10 mouse cellular contexts compared by ENCODE assay signal in the genomic region with DNA sequence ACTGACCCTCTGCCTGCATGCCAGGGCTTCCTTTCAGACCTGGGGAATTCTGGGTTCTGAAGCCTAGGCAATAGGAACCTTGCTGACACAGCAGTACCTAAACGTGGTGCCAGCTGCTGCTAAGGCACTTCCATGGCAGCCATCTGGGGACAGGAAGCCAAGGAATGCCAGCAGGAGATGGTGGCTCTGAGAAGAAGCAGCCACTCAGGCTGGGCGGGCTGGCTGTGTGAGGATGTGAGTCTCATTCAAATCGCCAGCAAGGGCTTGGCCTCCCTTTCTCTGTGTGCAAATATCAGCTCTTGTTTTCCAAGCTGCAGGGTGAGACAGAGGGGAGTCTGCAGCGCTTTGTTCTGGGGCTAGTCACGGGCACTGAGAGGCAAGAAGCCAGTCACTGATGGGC.
DNase-seq lines count a peak whose midpoint lies in the region; TF ChIP-seq lines count a peak whose summit lies in the region.
"Had no signal": no experiment of that assay in that cellular context is flagged by ENCODE, and none has a peak within 500 bp of the region (broad histone marks: within the 10 kb centered on the region; RNA-seq: fewer than 3 reads in every experiment).

No protein-coding gene starts in this region.

- H3K27me3 ChIP-seq in cerebellum, adult 2 months (ENCODE audit: control insufficient read depth, insufficient read depth, low read length), result no peaks in the 10 kb centered on the region
- H3K27me3 ChIP-seq: stomach, embryonic 15.5 days had no signal

- H3K27ac ChIP-seq in cerebellum, adult 2 months (ENCODE audit: insufficient read depth, low read length), result peak overlapping the region; percentile 77
- no peak overlapping the region for H3K27ac ChIP-seq in gastrocnemius, adult 2 months
- H3K27ac ChIP-seq: macrophage; stomach, embryonic 15.5 days had no signal

- intact Hi-C loops in left cerebral cortex, postnatal 10 days (cut with DNase I), result no loop called here
- intact Hi-C loops in gastrocnemius, adult 2 months (cut with DNase I), result no loop called here

- H3K4me1 ChIP-seq in cerebellum, adult 2 months (ENCODE audit: control insufficient read depth, insufficient read depth, low read length), result peaks cover 47% of the 10 kb centered on the region
- H3K4me1 ChIP-seq: stomach, embryonic 15.5 days had no signal

- no peak overlapping the region for H3K4me3 ChIP-seq in cerebellum, adult 2 months (replicated peaks; ENCODE audit: insufficient read depth, low read depth, low read length)
- H3K4me3 ChIP-seq in gastrocnemius, adult 2 months, result no peak overlapping the region
- H3K4me3 ChIP-seq: erythroblast, embryonic 14.5 days; stomach, embryonic 15.5 days had no signal

- DNase-seq in cerebellum, adult 2 months, result peak; percentile 68 to 75
- DNase-seq in frontal cortex, postnatal 36 days (ENCODE audit: low spot score in 2 of 2), result peak; percentile 56 to 62
- peak; percentile 38 to 57 for DNase-seq in left cerebral cortex, postnatal 10 days (ENCODE audit: extremely low spot score in 1 of 2, low spot score in 2 of 2)
- peak; percentile 58 for DNase-seq in right cerebral cortex, postnatal 25 days
- no peak for DNase-seq in gastrocnemius, postnatal 4 days (ENCODE audit: low spot score in 2 of 2)
- DNase-seq in kidney, adult 8-10 months, result no peak
- DNase-seq in gastrocnemius, adult 2 months, result no peak

- no peak for TF ChIP-seq POLR2A in cerebellum, adult 2 months (IDR thresholded peaks at IDR 0.05; ENCODE audit: borderline replicate concordance, insufficient read depth, low read length)

- TF ChIP-seq CTCF in cerebellum, adult 2 months (IDR thresholded peaks at IDR 0.05; ENCODE audit: borderline replicate concordance, insufficient read depth, low read depth, low read length), result no peak
- no peak for TF ChIP-seq CTCF in gastrocnemius, adult 2 months (IDR thresholded peaks at IDR 0.05)

- WGBS in cerebellum, adult 2 months, result 7% methylated on average over 5 of the region's 5 CpGs

Comparison
In these comparisons a context has a peak if more than half of its experiments do, and no peak if none do; other contexts are left out.
1. DNase-seq: peak in cerebellum, adult 2 months (2 of 2), frontal cortex, postnatal 36 days (2 of 2), left cerebral cortex, postnatal 10 days (2 of 2) and right cerebral cortex, postnatal 25 days (single experiment); none in gastrocnemius, postnatal 4 days (0 of 2), kidney, adult 8-10 months (0 of 2) and gastrocnemius, adult 2 months (single experiment).